ENCODE assay signal across 9 mouse cellular contexts in genomic region chr12:8916378-8916777, GRCm38 (mm10). TPM values are rescaled to one million over a fixed set of nuclear protein-coding genes. Genes with fewer than 3 reads are reported as not detected.
DNase-seq lines count a peak whose midpoint lies in the region; ATAC-seq and TF ChIP-seq lines count a peak whose summit lies in the region.
"Had no signal": no experiment of that assay in that cellular context is flagged by ENCODE, and none has a peak within 500 bp of the region (broad histone marks: within the 10 kb centered on the region; RNA-seq: fewer than 3 reads in every experiment).

No protein-coding gene starts in this region.

- H3K27me3 ChIP-seq in kidney, adult 2 months (replicated peaks; ENCODE audit: control insufficient read depth, insufficient read depth, low read length): no peaks in the 10 kb centered on the region
- no peaks in the 10 kb centered on the region for H3K27me3 ChIP-seq in midbrain, embryonic 13.5 days

- peak; percentile 22 for DNase-seq in layer of hippocampus, adult 11-12 months (ENCODE audit: low spot score)
- no peak for DNase-seq in layer of hippocampus, adult 18-20 months (ENCODE audit: low spot score in 2 of 2)
- DNase-seq in cerebellum, adult 18-20 months: peak; percentile 46 to 47
- DNase-seq in gastrocnemius, postnatal 14 days: peak; percentile 73
- DNase-seq in kidney, adult 2 months: peak; percentile 57
- DNase-seq in urinary bladder, postnatal 14 days (ENCODE audit: low spot score): peak; percentile 90
- no peak for DNase-seq in natural killer cell, adult 2 months (ENCODE audit: low spot score in 2 of 2)

- no peak for TF ChIP-seq POLR2A in kidney, adult 2 months (IDR thresholded peaks at IDR 0.05; ENCODE audit: low read depth, low read length)

- H3K4me2 ChIP-seq in midbrain, embryonic 13.5 days (replicated peaks): no peak overlapping the region

- 29% methylated on average over 5 of the region's 5 CpGs for WGBS in kidney, adult 2 months
- WGBS in midbrain, embryonic 13.5 days: 34% methylated on average over 5 of the region's 5 CpGs

- no peak overlapping the region for H3K27ac ChIP-seq in kidney, adult 2 months (ENCODE audit: insufficient read depth, low read depth, low read length)
- H3K27ac ChIP-seq in midbrain, embryonic 13.5 days: 0 out of 2 replicates have a peak overlapping the region, but pooled peaks have one; percentile 44

- peak; percentile 47 for ATAC-seq in midbrain, embryonic 13.5 days

- intact Hi-C loops in gastrocnemius, postnatal 14 days (cut with DNase I; ENCODE audit: low total_unique reads): no loop called here

- no peak for TF ChIP-seq CTCF in kidney, adult 2 months (conservative IDR thresholded peaks at IDR 0.05; ENCODE audit: insufficient read depth, insufficient read length, low read depth, low read length)

- 0 out of 2 replicates have a peak overlapping the region, but pooled peaks have one; percentile 14 for H3K9ac ChIP-seq in midbrain, embryonic 13.5 days (replicated peaks)

- no peaks in the 10 kb centered on the region for H3K9me3 ChIP-seq in midbrain, embryonic 13.5 days

- H3K36me3 ChIP-seq in kidney, adult 2 months (ENCODE audit: control insufficient read depth, insufficient read depth, low read length): no peaks in the 10 kb centered on the region
- no peaks in the 10 kb centered on the region for H3K36me3 ChIP-seq in midbrain, embryonic 13.5 days

- peaks cover 14% of the 10 kb centered on the region for H3K4me1 ChIP-seq in kidney, adult 2 months (ENCODE audit: control insufficient read depth, insufficient read depth, low read length)
- H3K4me1 ChIP-seq in midbrain, embryonic 13.5 days (replicated peaks): peaks cover 21% of the 10 kb centered on the region

- no peak overlapping the region for H3K4me3 ChIP-seq in kidney, adult 2 months (ENCODE audit: insufficient read depth, low read depth, low read length)
- H3K4me3 ChIP-seq in midbrain, embryonic 13.5 days (replicated peaks): no peak overlapping the region

RNA-seq across cellular contexts. Expression of gene Laptm4a, which starts 5.1 kb away (rescaled TPM):
- 100 to 1,000 TPM; 215 to 227 TPM for total RNA-seq in layer of hippocampus, adult 18-20 months (2021)
- total RNA-seq in gastrocnemius, postnatal 14 days (2021): 100 to 1,000 TPM; 303 to 334 TPM
- 256 and 291 TPM in 2 replicates for polyA plus RNA-seq in kidney, adult 2 months (2012; rRNA removed)
- polyA plus RNA-seq in midbrain, embryonic 13.5 days (2015; fragmentation: Nextera tagmentation; extraction: Ambion mirVana): 207 and 221 TPM in 2 replicates

RNA-seq across cellular contexts. Expression of gene Matn3, which starts 31.4 kb away (rescaled TPM):
- not detected for total RNA-seq in layer of hippocampus, adult 18-20 months (2021)
- total RNA-seq in gastrocnemius, postnatal 14 days (2021): under 1 TPM; 0.64 to 0.70 TPM
- not detected in 2 replicates for polyA plus RNA-seq in kidney, adult 2 months (2012; rRNA removed)
- polyA plus RNA-seq in midbrain, embryonic 13.5 days (2015; fragmentation: Nextera tagmentation; extraction: Ambion mirVana): 0.16 and 0.17 TPM in 2 replicates
- total RNA-seq: MEL had no signal

RNA-seq across cellular contexts. Expression of gene Wdr35, which starts 57.3 kb away (rescaled TPM):
- 10 to 100 TPM; 37.8 to 40.9 TPM for total RNA-seq in layer of hippocampus, adult 18-20 months (2021)
- 10 to 100 TPM; 11.4 to 14.4 TPM for total RNA-seq in gastrocnemius, postnatal 14 days (2021)
- 5.3 and 6.0 TPM in 2 replicates for polyA plus RNA-seq in kidney, adult 2 months (2012; rRNA removed)
- polyA plus RNA-seq in midbrain, embryonic 13.5 days (2015; fragmentation: Nextera tagmentation; extraction: Ambion mirVana): 23.9 and 24.4 TPM in 2 replicates

Comparison
In these comparisons a context has a peak if more than half of its experiments do, and no peak if none do; other contexts are left out.
1. DNase-seq: peak in layer of hippocampus, adult 11-12 months (single experiment), cerebellum, adult 18-20 months (2 of 2), gastrocnemius, postnatal 14 days (single experiment), kidney, adult 2 months (single experiment) and urinary bladder, postnatal 14 days (single experiment); none in layer of hippocampus, adult 18-20 months (0 of 2) and natural killer cell, adult 2 months (0 of 2).